Mouse (Mus musculus) cortical plate, adult 2 months (tissue): Measurements from ENCODE around the gene Psmb3. TPM values are rescaled to one million over a fixed set of nuclear protein-coding genes. Genes with fewer than 3 reads are reported as not detected.

ENCODE experiments used
- H3K27ac ChIP-seq: fragments of 200-500 bp; 2 replicates; pipeline ENCODE4 v1.5.1; 2012; ENCODE audit warnings: low read length, control low read depth, inconsistent platforms; ENCODE audit not compliant: insufficient read depth
- H3K4me1 ChIP-seq: fragments of 200-500 bp; 2 replicates; pipeline ENCODE4 v1.6.1; 2011; ENCODE audit warnings: low read length; ENCODE audit not compliant: control insufficient read depth, insufficient read depth
- H3K4me3 ChIP-seq: fragments of 200-500 bp; 2 replicates; pipeline ENCODE4 v1.5.1; 2011; ENCODE audit warnings: mild to moderate bottlenecking, low read length, control low read depth; ENCODE audit not compliant: insufficient read depth
- CTCF ChIP-seq: fragments of 200-500 bp; IDR thresholded peaks from 2 replicates; pipeline ENCODE4 v1.5.1; 2011; ENCODE audit warnings: mild to moderate bottlenecking, control low read depth, low read length; ENCODE audit not compliant: insufficient read depth; ENCODE audit errors: extremely low read depth
- POLR2A ChIP-seq: fragments of 200-500 bp; IDR thresholded peaks from 2 replicates; pipeline ENCODE4 v1.6.1; 2011; ENCODE audit warnings: mild to moderate bottlenecking, low read length, control low read depth; ENCODE audit not compliant: insufficient read depth; ENCODE audit errors: extremely low read depth
- polyA plus RNA-seq: library from polyadenylated mRNA; depleted of rRNA; stranded (reverse); fragments of >200 nt; gene quantifications from 2 replicates; pipeline ENCODE4 v1.2.3, GENCODE M21; 2012; rRNA removed

Psmb3 gene
- polyA plus RNA-seq, 1 experiment: 249 TPM

DNA sequence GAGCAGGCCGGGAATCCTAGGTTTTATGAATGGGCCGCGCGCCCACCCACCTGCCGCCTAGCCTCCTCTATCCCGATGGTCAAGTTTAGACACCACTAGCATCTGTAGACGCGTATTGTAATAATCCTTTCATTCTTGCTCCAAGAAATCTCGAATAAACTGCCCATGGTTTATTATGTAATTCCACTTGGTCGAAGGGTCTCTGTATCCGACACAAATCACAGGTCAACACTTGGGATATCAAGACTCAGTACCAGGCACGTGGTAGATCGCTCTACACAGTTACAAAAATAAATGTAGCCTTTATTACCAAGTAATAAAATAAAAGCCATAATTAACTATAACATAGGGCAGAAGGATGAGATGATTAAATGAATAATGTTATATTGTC, 42.1 kb downstream of the Psmb3 start:
- no peak for TF ChIP-seq CTCF
- no peak for TF ChIP-seq POLR2A
- H3K27ac ChIP-seq: no peak overlapping the region
- peak overlapping the region; percentile 98; the same call in 1 of the 2 replicates for H3K4me3 ChIP-seq

DNA sequence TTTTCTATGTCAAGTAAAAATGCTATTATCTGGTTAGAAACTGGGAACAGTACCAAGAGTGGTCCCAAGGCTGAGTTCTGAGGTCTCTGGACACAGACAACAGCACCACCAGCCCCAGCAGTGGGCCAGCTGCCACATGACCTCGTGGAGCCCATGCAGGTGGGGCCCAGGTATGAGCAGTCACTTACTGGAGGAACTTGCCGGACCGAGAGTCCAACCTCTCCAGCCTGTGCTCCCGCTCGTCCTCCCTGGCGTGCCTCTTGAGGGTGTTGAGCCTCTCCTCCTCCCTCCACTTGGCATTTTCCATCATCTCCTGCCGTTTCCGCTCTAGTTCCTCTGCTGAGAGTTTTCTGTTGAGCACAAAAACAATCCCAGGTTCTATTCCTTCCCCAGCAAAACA, 44.6 kb downstream of the Psmb3 start:
- peaks cover 4% of the 10 kb centered on the region for H3K4me1 ChIP-seq
- TF ChIP-seq POLR2A (no peak), CTCF (no peak)
- H3K4me3 ChIP-seq: no peak overlapping the region
- H3K27ac ChIP-seq: no peak overlapping the region

More for the DNA sequence above, 42.1 kb downstream of the Psmb3 start:
- H3K4me1 ChIP-seq: peaks cover 6% of the 10 kb centered on the region

DNA sequence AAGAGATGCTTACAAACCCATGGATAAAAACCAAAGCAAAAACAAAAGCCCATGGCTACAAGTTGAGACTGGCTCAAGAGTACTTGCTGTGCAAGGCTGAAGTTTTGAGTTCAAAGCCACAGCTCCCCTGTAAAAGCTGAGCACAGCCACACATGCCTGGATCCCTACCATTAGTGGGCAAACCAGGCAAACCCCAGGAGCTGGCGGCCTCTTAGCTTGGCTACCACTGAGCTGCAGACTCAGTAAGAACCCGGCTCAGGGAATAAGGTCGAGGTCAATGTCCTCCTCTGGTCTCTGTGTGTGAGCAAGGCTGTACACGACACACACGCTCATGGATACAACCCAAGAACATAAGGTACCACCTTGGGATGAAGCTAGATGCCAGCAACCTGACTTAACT, 45.3 kb downstream of the Psmb3 start:
- Histone ChIP-seq H3K4me1 (0 out of 2 replicates have a peak, but pooled peaks cover under 1% of the 10 kb centered on the region), H3K27ac (no peak overlapping the region), H3K4me3 (no peak overlapping the region)
- TF ChIP-seq CTCF (no peak), POLR2A (no peak)

DNA sequence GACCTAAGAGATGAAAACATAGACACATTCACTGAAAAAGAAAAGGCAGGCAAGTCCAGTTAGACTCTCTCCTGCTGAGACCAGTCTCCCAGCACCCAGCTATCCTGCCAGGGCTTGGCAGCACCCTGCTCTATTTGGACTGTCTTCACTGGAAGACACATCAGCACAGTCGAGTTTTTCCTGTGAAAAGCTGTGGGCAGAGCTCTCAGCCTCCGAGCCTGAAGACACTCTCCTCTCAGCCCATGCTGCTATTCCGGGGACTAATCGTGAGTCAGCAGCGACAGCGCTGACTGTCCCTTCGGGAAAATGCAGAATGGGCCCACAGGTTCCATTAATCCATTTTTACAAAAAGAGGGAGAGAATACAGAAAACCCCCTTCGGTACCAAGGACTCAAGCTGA, 50.1 kb downstream of the Psmb3 start:
- H3K27ac ChIP-seq: peak overlapping the region; percentile 93

DNA sequence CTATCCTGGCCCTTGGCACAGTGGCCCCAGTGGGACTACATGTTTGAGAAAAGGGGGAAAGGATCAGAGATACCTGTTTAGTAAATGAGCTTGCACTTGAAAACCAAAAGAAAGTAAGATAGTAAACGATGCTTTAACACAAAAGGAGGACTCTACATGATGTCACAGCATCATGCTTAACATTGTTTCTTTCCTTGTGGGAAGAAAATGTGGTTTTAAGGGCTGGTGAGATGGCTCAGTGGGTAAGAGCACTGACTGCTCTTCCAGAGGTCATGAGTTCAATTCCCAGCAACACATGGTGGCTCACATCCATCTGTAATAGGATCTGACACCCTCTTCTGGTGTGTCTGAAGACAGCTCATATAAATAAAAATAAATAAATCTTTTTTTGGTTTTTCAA, 54.9 kb downstream of the Psmb3 start:
- H3K4me3 ChIP-seq: no peak overlapping the region
- 0 out of 2 replicates have a peak, but pooled peaks cover 2% of the 10 kb centered on the region for H3K4me1 ChIP-seq
- no peak for TF ChIP-seq CTCF
- TF ChIP-seq POLR2A: no peak
- H3K27ac ChIP-seq: no peak overlapping the region

More for the DNA sequence above, 50.1 kb downstream of the Psmb3 start:
- 0 out of 2 replicates have a peak, but pooled peaks cover 2% of the 10 kb centered on the region for H3K4me1 ChIP-seq
- no peak for TF ChIP-seq CTCF
- TF ChIP-seq POLR2A: 0 out of 2 replicates have a peak, but pooled peaks have one; percentile 19
- H3K4me3 ChIP-seq: no peak overlapping the region

DNA sequence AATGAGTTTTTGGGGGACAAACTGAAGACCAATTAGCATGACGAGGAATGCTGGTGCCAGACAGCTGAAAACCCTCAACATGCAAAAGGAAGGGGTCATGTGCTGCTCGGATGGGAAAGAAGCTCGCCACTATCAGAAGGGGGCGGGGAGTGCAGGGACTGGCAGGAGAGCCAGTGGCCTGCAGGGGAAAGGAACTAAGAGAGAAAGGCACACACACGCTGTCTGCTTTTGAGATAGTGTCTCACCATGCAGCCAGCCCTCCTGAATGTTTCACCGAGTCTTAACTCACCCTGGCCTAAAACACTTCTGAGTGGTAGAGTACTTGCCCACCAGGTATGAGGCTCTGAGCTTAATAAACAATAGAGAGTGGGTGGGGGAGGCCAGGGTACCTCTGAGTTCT, 55.7 kb downstream of the Psmb3 start:
- TF ChIP-seq CTCF (no peak), POLR2A (no peak)
- Histone ChIP-seq H3K27ac (no peak overlapping the region), H3K4me1 (no peaks in the 10 kb centered on the region), H3K4me3 (no peak overlapping the region)

DNA sequence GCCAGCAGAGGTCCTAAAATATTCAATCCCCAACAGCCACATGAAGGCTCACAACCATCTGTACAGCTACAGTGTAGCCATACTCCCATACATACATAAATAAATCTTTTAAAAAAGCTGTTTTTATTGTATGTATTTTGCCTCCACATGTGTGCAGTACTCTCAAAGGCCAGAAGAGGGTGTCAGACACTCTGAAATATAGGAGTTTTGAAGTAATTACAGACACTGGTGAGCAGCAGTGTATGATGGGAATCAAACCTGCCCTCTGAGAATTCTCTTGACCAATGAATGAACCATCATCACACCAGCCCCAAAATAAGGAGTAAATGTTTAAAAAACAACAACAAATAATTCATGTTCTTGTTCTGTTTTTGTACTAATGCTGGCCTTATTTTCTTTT, 58.4 kb downstream of the Psmb3 start:
- TF ChIP-seq CTCF (no peak), POLR2A (no peak)
- Histone ChIP-seq H3K4me3 (no peak overlapping the region), H3K4me1 (peaks cover 5% of the 10 kb centered on the region), H3K27ac (no peak overlapping the region)

Other genes starting within 250 kb of the Psmb3 start
- gene 4933428G20Rik, start 203.1 kb upstream of the Psmb3 start, polyA plus RNA-seq: 0.06 TPM in 1 of 2 replicates, not detected in the other
- 141 and 146 TPM in 2 replicates for gene Srcin1, start 127.2 kb upstream of the Psmb3 start, polyA plus RNA-seq
- 89.5 and 95.2 TPM in 2 replicates for gene Epop, start 73.7 kb upstream of the Psmb3 start, polyA plus RNA-seq
- 78.5 and 83.4 TPM in 2 replicates for gene Mllt6, start 40.0 kb upstream of the Psmb3 start, polyA plus RNA-seq
- gene Cisd3, start 17.6 kb upstream of the Psmb3 start, polyA plus RNA-seq: 59.9 and 65.5 TPM in 2 replicates
- 64.1 and 72.2 TPM in 2 replicates for gene Pcgf2, start 2.9 kb upstream of the Psmb3 start, polyA plus RNA-seq
- 64.7 and 67.2 TPM in 2 replicates for gene Pip4k2b, start 41.3 kb downstream of the Psmb3 start, polyA plus RNA-seq
- 16.4 TPM in 2 replicates for gene Cwc25, start 63.2 kb downstream of the Psmb3 start, polyA plus RNA-seq
- 0.76 and 1.6 TPM in 2 replicates for gene 1700001P01Rik, start 72.5 kb downstream of the Psmb3 start, polyA plus RNA-seq
- 287 and 301 TPM in 2 replicates for gene Rpl23, start 79.0 kb downstream of the Psmb3 start, polyA plus RNA-seq
- gene Lasp1, start 95.6 kb downstream of the Psmb3 start, polyA plus RNA-seq: 130 and 132 TPM in 2 replicates
- 122 and 130 TPM in 2 replicates for gene B230217C12Rik, start 137.4 kb downstream of the Psmb3 start, polyA plus RNA-seq
- 1.3 and 1.6 TPM in 2 replicates for gene Fbxo47, start 180.8 kb downstream of the Psmb3 start, polyA plus RNA-seq